7 mouse cellular contexts compared by ENCODE assay signal in the genomic region with DNA sequence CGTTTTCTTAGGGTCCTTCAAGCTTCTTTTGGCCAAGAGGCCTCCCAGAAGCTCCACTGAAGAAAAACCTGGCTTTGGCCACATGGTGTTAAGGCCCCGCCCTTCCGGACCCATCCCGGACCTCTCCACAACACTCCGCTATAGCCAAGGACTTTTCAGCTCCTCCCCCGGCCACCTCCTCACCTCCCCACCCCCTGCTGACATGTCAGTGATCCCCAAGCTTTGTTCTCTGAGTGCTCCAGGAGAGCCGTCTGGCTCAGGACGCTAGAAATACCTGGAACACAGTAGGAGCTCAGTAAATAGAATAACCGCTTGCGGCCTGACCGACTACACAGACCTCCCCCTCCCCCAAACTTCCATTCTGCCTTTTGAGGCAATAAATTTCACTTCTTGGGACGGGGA. TPM values are rescaled to one million over a fixed set of nuclear protein-coding genes. Genes with fewer than 3 reads are reported as not detected.
A peak's percentile ranks its signal among the peaks of the same experiment; 100 is the strongest.
DNase-seq lines count a peak whose midpoint lies in the region; ATAC-seq and TF ChIP-seq lines count a peak whose summit lies in the region.

No protein-coding gene starts in this region.

- H3K4me2 ChIP-seq in midbrain, embryonic 11.5 days, result 0 out of 2 replicates have a peak overlapping the region, but pooled peaks have one; percentile 6
- H3K4me2 ChIP-seq in midbrain, embryonic 16.5 days (ENCODE audit: low read length), result no peak overlapping the region
- H3K4me2 ChIP-seq in heart, embryonic 15.5 days, result peak overlapping the region; percentile 92
- H3K4me2 ChIP-seq in liver, embryonic 14.5 days (ENCODE audit: low read depth), result peak overlapping the region; percentile 15; the same call in 1 of the 2 replicates

- no peak overlapping the region for H3K27ac ChIP-seq in midbrain, embryonic 11.5 days (ENCODE audit: low read depth, low read length)
- no peak overlapping the region for H3K27ac ChIP-seq in midbrain, embryonic 16.5 days (ENCODE audit: low read length)
- H3K27ac ChIP-seq in heart, embryonic 15.5 days, result peak overlapping the region; percentile 85
- no peak overlapping the region for H3K27ac ChIP-seq in liver, embryonic 14.5 days

- no peaks in the 10 kb centered on the region for H3K36me3 ChIP-seq in midbrain, embryonic 11.5 days (ENCODE audit: control insufficient read depth, insufficient read depth, low read length)
- H3K36me3 ChIP-seq in midbrain, embryonic 16.5 days (ENCODE audit: control insufficient read depth, insufficient read depth, low read length), result no peaks in the 10 kb centered on the region
- H3K36me3 ChIP-seq in heart, embryonic 15.5 days, result no peaks in the 10 kb centered on the region
- H3K36me3 ChIP-seq in liver, embryonic 14.5 days (replicated peaks; ENCODE audit: control insufficient read depth, insufficient read depth, low read depth), result no peaks in the 10 kb centered on the region

- peak; percentile 90 for DNase-seq in midbrain, embryonic 11.5 days (ENCODE audit: low spot score, missing footprints)
- DNase-seq in liver, embryonic 14.5 days (ENCODE audit: low read depth in 3 of 3, low spot score in 3 of 3), result no peak
- no peak for DNase-seq in adrenal gland, postnatal 14 days
- DNase-seq in cerebellum, postnatal 36 days, result no peak
- no peak for DNase-seq in frontal cortex, postnatal 14 days (ENCODE audit: low spot score in 2 of 2)

- no peak for TF ChIP-seq CTCF in liver, embryonic 14.5 days (IDR thresholded peaks at IDR 0.05; ENCODE audit: low read depth)

- no peaks in the 10 kb centered on the region for H3K9me3 ChIP-seq in midbrain, embryonic 11.5 days (ENCODE audit: control insufficient read depth, low read length)
- no peaks in the 10 kb centered on the region for H3K9me3 ChIP-seq in midbrain, embryonic 16.5 days (replicated peaks; ENCODE audit: control insufficient read depth, low read length, poor library complexity, severe bottlenecking)
- H3K9me3 ChIP-seq in heart, embryonic 15.5 days (replicated peaks), result no peaks in the 10 kb centered on the region
- H3K9me3 ChIP-seq in liver, embryonic 14.5 days (ENCODE audit: control insufficient read depth, low read length), result no peaks in the 10 kb centered on the region

- H3K4me3 ChIP-seq in midbrain, embryonic 11.5 days (ENCODE audit: low read depth, low read length), result no peak overlapping the region
- no peak overlapping the region for H3K4me3 ChIP-seq in midbrain, embryonic 16.5 days (ENCODE audit: low read depth, low read length)
- peak overlapping the region; percentile 79 for H3K4me3 ChIP-seq in heart, embryonic 15.5 days
- H3K4me3 ChIP-seq in liver, embryonic 14.5 days (ENCODE audit: insufficient read depth in 1 of 2, low read depth in 2 of 2, low read length in 2 of 2), result no peak overlapping the region

- peaks cover 57% of the 10 kb centered on the region for H3K27me3 ChIP-seq in midbrain, embryonic 11.5 days (ENCODE audit: control insufficient read depth, insufficient read depth, low read length)
- peaks cover 47% of the 10 kb centered on the region for H3K27me3 ChIP-seq in midbrain, embryonic 16.5 days (ENCODE audit: control insufficient read depth, insufficient read depth, low read depth, low read length)
- H3K27me3 ChIP-seq in heart, embryonic 15.5 days, result peaks cover 53% of the 10 kb centered on the region
- H3K27me3 ChIP-seq in liver, embryonic 14.5 days (ENCODE audit: control insufficient read depth, insufficient read depth, low read length), result peaks cover 48% of the 10 kb centered on the region

- H3K9ac ChIP-seq in midbrain, embryonic 11.5 days (ENCODE audit: low read length), result no peak overlapping the region
- H3K9ac ChIP-seq in midbrain, embryonic 16.5 days (ENCODE audit: low read depth, low read length), result no peak overlapping the region
- H3K9ac ChIP-seq in heart, embryonic 15.5 days, result peak overlapping the region; percentile 82
- no peak overlapping the region for H3K9ac ChIP-seq in liver, embryonic 14.5 days (replicated peaks)

- peaks cover 27% of the 10 kb centered on the region for H3K4me1 ChIP-seq in midbrain, embryonic 11.5 days (ENCODE audit: control insufficient read depth, insufficient read depth, low read length)
- H3K4me1 ChIP-seq in midbrain, embryonic 16.5 days (ENCODE audit: control insufficient read depth, insufficient read depth, low read length), result peaks cover 22% of the 10 kb centered on the region
- peaks cover 54% of the 10 kb centered on the region for H3K4me1 ChIP-seq in heart, embryonic 15.5 days (replicated peaks)
- H3K4me1 ChIP-seq in liver, embryonic 14.5 days (replicated peaks; ENCODE audit: control insufficient read depth in 2 of 2, insufficient read depth in 2 of 2, low read length in 1 of 2), result 0 out of 4 replicates have a peak, but pooled peaks cover 0 to 4% of the 10 kb centered on the region in 2 experiments

- no peak for TF ChIP-seq EP300 in liver, embryonic 14.5 days (IDR thresholded peaks at IDR 0.05; ENCODE audit: low read depth)

- no peak for ATAC-seq in midbrain, embryonic 11.5 days (ENCODE audit: low FRiP score)
- ATAC-seq in midbrain, embryonic 16.5 days, result no peak
- ATAC-seq in heart, embryonic 15.5 days (replicated peaks; ENCODE audit: insufficient number of reproducible peaks, insufficient read depth, low FRiP score, low read depth), result peak; percentile 53; the same call in 1 of the 2 replicates
- no peak for ATAC-seq in liver, embryonic 14.5 days (ENCODE audit: insufficient read depth)

- 1% methylated on average over 12 of the region's 12 CpGs for WGBS in midbrain, embryonic 11.5 days
- 2% methylated on average over 12 of the region's 12 CpGs for WGBS in midbrain, embryonic 16.5 days
- 3% methylated on average over 12 of the region's 12 CpGs for WGBS in heart, embryonic 15.5 days
- 2% methylated on average over 12 of the region's 12 CpGs for WGBS in liver, embryonic 14.5 days (ENCODE audit: insufficient replicate concordance)

RNA-seq across cellular contexts. Expression of a gene that starts 1.0 kb away (rescaled TPM):
- 1.5 and 1.7 TPM in 2 replicates for polyA plus RNA-seq in midbrain, embryonic 11.5 days (2014; fragmentation: Nextera tagmentation; extraction: Ambion mirVana)
- 0.67 and 1.2 TPM in 2 replicates for polyA plus RNA-seq in midbrain, embryonic 16.5 days (2015; fragmentation: Nextera tagmentation; extraction: Ambion mirVana)
- 47.7 and 61.6 TPM in 2 replicates for polyA plus RNA-seq in heart, embryonic 15.5 days (2015; fragmentation: Nextera tagmentation; extraction: Ambion mirVana)
- 2.3 and 4.8 TPM in 2 replicates for polyA plus RNA-seq in liver, embryonic 14.5 days (2012; rRNA removed)
- polyA plus RNA-seq in liver, embryonic 14.5 days (2014; fragmentation: Nextera tagmentation; extraction: Ambion mirVana), result 12.4 and 15.6 TPM in 2 replicates
- total RNA-seq in adrenal gland, postnatal 14 days (2021), result 3.3 and 6.3 TPM in 2 replicates

RNA-seq across cellular contexts. Expression of a gene that starts 37.9 kb away (rescaled TPM):
- 29.7 and 31.4 TPM in 2 replicates for polyA plus RNA-seq in midbrain, embryonic 11.5 days (2014; fragmentation: Nextera tagmentation; extraction: Ambion mirVana)
- 42.8 and 43.3 TPM in 2 replicates for polyA plus RNA-seq in midbrain, embryonic 16.5 days (2015; fragmentation: Nextera tagmentation; extraction: Ambion mirVana)
- 18.3 and 21.5 TPM in 2 replicates for polyA plus RNA-seq in heart, embryonic 15.5 days (2015; fragmentation: Nextera tagmentation; extraction: Ambion mirVana)
- polyA plus RNA-seq in liver, embryonic 14.5 days (2012; rRNA removed), result 2.6 and 2.7 TPM in 2 replicates
- 2.6 and 2.9 TPM in 2 replicates for polyA plus RNA-seq in liver, embryonic 14.5 days (2014; fragmentation: Nextera tagmentation; extraction: Ambion mirVana)
- total RNA-seq in adrenal gland, postnatal 14 days (2021), result 27.1 and 28.8 TPM in 2 replicates

RNA-seq across cellular contexts. Expression of a gene that starts 40.4 kb away (rescaled TPM):
- 2.8 and 3.2 TPM in 2 replicates for polyA plus RNA-seq in midbrain, embryonic 11.5 days (2014; fragmentation: Nextera tagmentation; extraction: Ambion mirVana)
- polyA plus RNA-seq in midbrain, embryonic 16.5 days (2015; fragmentation: Nextera tagmentation; extraction: Ambion mirVana), result 4.5 and 5.1 TPM in 2 replicates
- polyA plus RNA-seq in heart, embryonic 15.5 days (2015; fragmentation: Nextera tagmentation; extraction: Ambion mirVana), result 2.6 and 4.8 TPM in 2 replicates
- polyA plus RNA-seq in liver, embryonic 14.5 days (2012; rRNA removed), result 1.1 and 1.2 TPM in 2 replicates
- polyA plus RNA-seq in liver, embryonic 14.5 days (2014; fragmentation: Nextera tagmentation; extraction: Ambion mirVana), result 0.66 and 0.85 TPM in 2 replicates
- 3.4 and 3.8 TPM in 2 replicates for total RNA-seq in adrenal gland, postnatal 14 days (2021)
